Mouse (Mus musculus): Measurements from ENCODE around the gene Zfp385b.

DNA sequence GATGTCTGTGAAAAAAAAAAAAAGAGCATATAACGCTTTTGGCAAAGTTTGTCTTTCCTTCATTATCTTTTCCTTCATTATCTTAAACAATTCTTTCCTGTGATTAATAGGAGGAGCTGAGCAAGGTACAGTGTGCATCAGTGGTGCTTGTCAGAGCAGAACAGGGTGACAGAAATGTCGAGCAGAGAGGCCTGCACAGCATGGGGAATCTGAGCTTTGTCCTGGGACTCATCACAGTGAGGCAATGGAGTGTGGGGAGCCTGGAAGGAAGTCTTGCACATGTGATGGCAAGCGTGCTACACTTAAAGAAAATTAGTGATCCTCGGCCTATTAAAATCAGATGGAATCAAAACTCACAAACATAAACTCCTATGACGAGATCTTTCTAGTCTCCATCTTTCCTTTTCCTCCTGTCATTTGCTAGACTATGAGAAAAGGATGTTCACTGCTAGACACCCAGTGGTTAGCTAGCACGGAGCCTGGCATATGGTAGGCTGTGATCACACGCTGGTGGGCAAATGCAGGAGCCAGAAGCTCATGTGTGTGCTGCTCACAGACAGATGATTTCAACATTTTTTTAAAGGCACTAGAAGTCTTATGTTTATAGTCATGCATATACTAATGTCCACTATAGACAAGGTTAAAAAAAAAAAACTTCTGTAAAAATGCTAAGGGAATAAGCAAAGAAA is 209.0 kb downstream of the Zfp385b start:
- TF ChIP-seq CTCF (IDR thresholded peaks at IDR 0.05; ENCODE audit: control insufficient read depth, insufficient read depth, low read length) (no peak), POLR2A (IDR thresholded peaks at IDR 0.05; ENCODE audit: borderline replicate concordance, control insufficient read depth, low read depth, low read length) (no peak)
